Mouse (Mus musculus): Measurements from ENCODE around the gene Atp8a1. TPM values are rescaled to one million over a fixed set of nuclear protein-coding genes. Genes with fewer than 3 reads are reported as not detected.
A peak's percentile ranks its signal among the peaks of the same experiment; 100 is the strongest.

The Atp8a1 gene
- polyA plus RNA-seq, 1 experiment from 2014 or later, result 50.8 TPM

GRCm38 (mm10) chr5:67595070-67595469, 252.2 kb downstream of the Atp8a1 start:
- no peak overlapping the region for H3K4me2 ChIP-seq (ENCODE audit: low read length)
- H3K27me3 ChIP-seq (replicated peaks; ENCODE audit: control insufficient read depth, insufficient read depth, low read length), result peaks cover 2% of the 10 kb centered on the region; the same call in 1 of the 2 replicates
- no peaks in the 10 kb centered on the region for H3K4me1 ChIP-seq (ENCODE audit: control insufficient read depth, insufficient read depth, low read depth, low read length)
- no peak overlapping the region for H3K4me3 ChIP-seq (ENCODE audit: low read length)
- 74% methylated on average over 1 of the region's 1 CpGs for WGBS
- no peak for ATAC-seq
- H3K36me3 ChIP-seq (ENCODE audit: control insufficient read depth, insufficient read depth, low read length), result no peaks in the 10 kb centered on the region
- H3K9ac ChIP-seq (ENCODE audit: low read depth, low read length), result no peak overlapping the region
- no peak overlapping the region for H3K27ac ChIP-seq (ENCODE audit: low read depth, low read length)
- no peaks in the 10 kb centered on the region for H3K9me3 ChIP-seq (ENCODE audit: control insufficient read depth, low read length)

GRCm38 (mm10) chr5:67579725-67580633, 267.3 kb downstream of the Atp8a1 start:
- Histone ChIP-seq H3K4me2 (ENCODE audit: low read length) (no peak overlapping the region), H3K4me3 (ENCODE audit: low read length) (no peak overlapping the region), H3K27me3 (replicated peaks; ENCODE audit: control insufficient read depth, insufficient read depth, low read length) (no peaks in the 10 kb centered on the region), H3K36me3 (ENCODE audit: control insufficient read depth, insufficient read depth, low read length) (no peaks in the 10 kb centered on the region), H3K4me1 (ENCODE audit: control insufficient read depth, insufficient read depth, low read depth, low read length) (no peaks in the 10 kb centered on the region), H3K9me3 (ENCODE audit: control insufficient read depth, low read length) (no peaks in the 10 kb centered on the region), H3K9ac (ENCODE audit: low read depth, low read length) (no peak overlapping the region), H3K27ac (ENCODE audit: low read depth, low read length) (no peak overlapping the region)
- 53% methylated on average over 6 of the region's 6 CpGs for WGBS
- ATAC-seq, result no peak

GRCm38 (mm10) chr5:67575705-67576104, 271.5 kb downstream of the Atp8a1 start:
- H3K27ac ChIP-seq (ENCODE audit: low read depth, low read length), result no peak overlapping the region
- no peaks in the 10 kb centered on the region for H3K9me3 ChIP-seq (ENCODE audit: control insufficient read depth, low read length)
- 98% methylated on average over 2 of the region's 2 CpGs for WGBS
- H3K4me3 ChIP-seq (ENCODE audit: low read length), result no peak overlapping the region
- ATAC-seq, result no peak
- H3K36me3 ChIP-seq (ENCODE audit: control insufficient read depth, insufficient read depth, low read length), result no peaks in the 10 kb centered on the region
- H3K4me1 ChIP-seq (ENCODE audit: control insufficient read depth, insufficient read depth, low read depth, low read length), result no peaks in the 10 kb centered on the region
- no peak overlapping the region for H3K4me2 ChIP-seq (ENCODE audit: low read length)
- no peak overlapping the region for H3K9ac ChIP-seq (ENCODE audit: low read depth, low read length)
- no peaks in the 10 kb centered on the region for H3K27me3 ChIP-seq (replicated peaks; ENCODE audit: control insufficient read depth, insufficient read depth, low read length)

- 80% methylated on average over 9 of the region's 9 CpGs for WGBS
These were observed 273.2 kb downstream of the Atp8a1 start for GRCm38 (mm10) chr5:67574039-67574438.

GRCm38 (mm10) chr5:67572552-67573155, 274.6 kb downstream of the Atp8a1 start:
- no peaks in the 10 kb centered on the region for H3K36me3 ChIP-seq (ENCODE audit: control insufficient read depth, insufficient read depth, low read length)
- no peaks in the 10 kb centered on the region for H3K9me3 ChIP-seq (ENCODE audit: control insufficient read depth, low read length)
- WGBS, result 67% methylated on average over 6 of the region's 6 CpGs
- no peak overlapping the region for H3K4me2 ChIP-seq (ENCODE audit: low read length)
- H3K4me3 ChIP-seq (ENCODE audit: low read length), result no peak overlapping the region
- no peaks in the 10 kb centered on the region for H3K27me3 ChIP-seq (replicated peaks; ENCODE audit: control insufficient read depth, insufficient read depth, low read length)
- H3K27ac ChIP-seq (ENCODE audit: low read depth, low read length), result no peak overlapping the region
- no peak for ATAC-seq
- no peaks in the 10 kb centered on the region for H3K4me1 ChIP-seq (ENCODE audit: control insufficient read depth, insufficient read depth, low read depth, low read length)
- H3K9ac ChIP-seq (ENCODE audit: low read depth, low read length), result no peak overlapping the region

More at GRCm38 (mm10) chr5:67574039-67574438, 273.2 kb downstream of the Atp8a1 start:
- Histone ChIP-seq H3K4me3 (ENCODE audit: low read length) (no peak overlapping the region), H3K27me3 (replicated peaks; ENCODE audit: control insufficient read depth, insufficient read depth, low read length) (no peaks in the 10 kb centered on the region), H3K9me3 (ENCODE audit: control insufficient read depth, low read length) (no peaks in the 10 kb centered on the region), H3K4me1 (ENCODE audit: control insufficient read depth, insufficient read depth, low read depth, low read length) (no peaks in the 10 kb centered on the region), H3K4me2 (ENCODE audit: low read length) (no peak overlapping the region), H3K27ac (ENCODE audit: low read depth, low read length) (no peak overlapping the region), H3K9ac (ENCODE audit: low read depth, low read length) (no peak overlapping the region), H3K36me3 (ENCODE audit: control insufficient read depth, insufficient read depth, low read length) (no peaks in the 10 kb centered on the region)
- 0 out of 2 replicates have a peak, but pooled peaks have one; percentile 14 for ATAC-seq

Small RNAs within 50 kb of the gene (microRNA-seq; reads per million reads assigned to microRNA genes)
- not detected for gene Gm23617

Other genes with a start within 250 kb of the Atp8a1 start
- 1.4 and 5.0 TPM in 2 replicates for gene Shisa3, start 239.6 kb downstream of the Atp8a1 start, polyA plus RNA-seq (2015; fragmentation: Nextera tagmentation; extraction: Ambion mirVana)
- gene Gm5108, start 94.2 kb upstream of the Atp8a1 start, polyA plus RNA-seq (2015; fragmentation: Nextera tagmentation; extraction: Ambion mirVana), result not detected in 2 replicates
- not detected in 2 replicates for gene Gm21905, start 99.0 kb upstream of the Atp8a1 start, polyA plus RNA-seq (2015; fragmentation: Nextera tagmentation; extraction: Ambion mirVana)
- gene Grxcr1, start 184.4 kb upstream of the Atp8a1 start, polyA plus RNA-seq (2015; fragmentation: Nextera tagmentation; extraction: Ambion mirVana), result not detected in 2 replicates

Data from hindbrain, embryonic 16.5 days (tissue).